Mouse (Mus musculus): ENCODE data around the gene Yipf6. TPM values are rescaled to one million over a fixed set of nuclear protein-coding genes. Genes with fewer than 3 reads are reported as not detected.

Gene Yipf6
- total and polyA plus RNA-seq, 3 experiments, result 17.3 to 30.2 (median 20.7) TPM

GRCm38 (mm10) chrX:98890406-98891116 is 45.6 kb upstream of the Yipf6 start, which contains the start of gene Ophn1:
TSS of gene Ophn1 (minus strand) at chrX:98891025.
- no peaks in the 10 kb centered on the region for H3K9me3 ChIP-seq (replicated peaks; ENCODE audit: low read length)
- no peaks in the 10 kb centered on the region for H3K4me1 ChIP-seq (ENCODE audit: control insufficient read depth in 1 of 2, insufficient read depth in 2 of 2)
- no peak for DNase-seq (ENCODE audit: extremely low read depth)
- H3K4me3 ChIP-seq (replicated peaks in 1 of 3; ENCODE audit: low read depth in 2 of 3, low read length in 2 of 3, poor library complexity in 1 of 3), result no peak within 1 kb of the TSS
- H3K4me2 ChIP-seq (ENCODE audit: insufficient read depth, low read depth, poor library complexity, severe bottlenecking), result no peak within 1 kb of the TSS
- no peaks in the 10 kb centered on the region for H3K27me3 ChIP-seq (replicated peaks)
- H3K9ac ChIP-seq (ENCODE audit: insufficient read depth, low read depth), result no peak within 1 kb of the TSS
- dilution Hi-C loops (cut with MboI; ENCODE audit: extremely low pct_ligation_motif_present, extremely low pct_unique_long_range_greater_than_20kb, low sequenced_read_pairs), result no loop called here
- H3K27ac ChIP-seq (ENCODE audit: insufficient read depth, low read depth), result no peak within 1 kb of the TSS
- in situ Hi-C loops (cut with MboI; ENCODE audit: low pct_ligation_motif_present, low pct_unique_long_range_greater_than_20kb, low sequenced_read_pairs), result no loop called here
- no peaks in the 10 kb centered on the region for H3K79me2 ChIP-seq (replicated peaks; ENCODE audit: control insufficient read depth, extremely low read depth, insufficient read depth, poor library complexity, severe bottlenecking)
- TF ChIP-seq E2F4 (IDR thresholded peaks at IDR 0.05; ENCODE audit: insufficient replicate concordance, low read depth, low read length), result no peak
- no peak for TF ChIP-seq ELF1 (IDR thresholded peaks at IDR 0.05; ENCODE audit: low read depth, low read length)
- TF ChIP-seq EP300 (IDR thresholded peaks at IDR 0.05; ENCODE audit: low read length), result no peak
- no peak for TF ChIP-seq ZC3H11A (IDR thresholded peaks at IDR 0.05; ENCODE audit: low read depth, low read length)
- TF ChIP-seq POLR2A (IDR thresholded peaks at IDR 0.05; ENCODE audit: low read depth, low read length), result no peak
- no peak for TF ChIP-seq JUND (conservative IDR thresholded peaks at IDR 0.05; ENCODE audit: low read depth, low read length)
- no peaks in the 10 kb centered on the region for H3K36me3 ChIP-seq (replicated peaks in 1 of 2; ENCODE audit: control insufficient read depth in 1 of 2, insufficient read depth in 1 of 2, low read length in 1 of 2)

GRCm38 (mm10) chrX:98898307-98898706 is 37.8 kb upstream of the Yipf6 start:
- Histone ChIP-seq H3K9me3 (replicated peaks; ENCODE audit: low read length) (no peaks in the 10 kb centered on the region), H3K27me3 (replicated peaks) (no peaks in the 10 kb centered on the region), H3K27ac (ENCODE audit: insufficient read depth, low read depth) (no peak overlapping the region), H3K36me3 (replicated peaks in 1 of 2; ENCODE audit: control insufficient read depth in 1 of 2, insufficient read depth in 1 of 2, low read length in 1 of 2) (no peaks in the 10 kb centered on the region), H3K79me2 (replicated peaks; ENCODE audit: control insufficient read depth, extremely low read depth, insufficient read depth, poor library complexity, severe bottlenecking) (no peaks in the 10 kb centered on the region), H3K4me1 (ENCODE audit: control insufficient read depth in 1 of 2, insufficient read depth in 2 of 2) (no peaks in the 10 kb centered on the region), H3K4me3 (replicated peaks in 1 of 3; ENCODE audit: low read depth in 2 of 3, low read length in 2 of 3, poor library complexity in 1 of 3) (no peak overlapping the region), H3K4me2 (ENCODE audit: insufficient read depth, low read depth, poor library complexity, severe bottlenecking) (no peak overlapping the region), H3K9ac (ENCODE audit: insufficient read depth, low read depth) (no peak overlapping the region)
- dilution Hi-C loops (cut with MboI; ENCODE audit: extremely low pct_ligation_motif_present, extremely low pct_unique_long_range_greater_than_20kb, low sequenced_read_pairs), result no loop called here
- in situ Hi-C loops (cut with MboI; ENCODE audit: low pct_ligation_motif_present, low pct_unique_long_range_greater_than_20kb, low sequenced_read_pairs), result no loop called here
- no peak for DNase-seq (ENCODE audit: extremely low read depth)
- TF ChIP-seq ETS1 (conservative IDR thresholded peaks at IDR 0.05; ENCODE audit: low read depth, low read length), result no peak
- TF ChIP-seq CHD1 (IDR thresholded peaks at IDR 0.05; ENCODE audit: low read depth, low read length), result no peak
- TF ChIP-seq NELFE (IDR thresholded peaks at IDR 0.05; ENCODE audit: low read depth, low read length), result no peak
- no peak for TF ChIP-seq MAFK (IDR thresholded peaks at IDR 0.05; ENCODE audit: insufficient replicate concordance, low read length)
- TF ChIP-seq JUND (conservative IDR thresholded peaks at IDR 0.05; ENCODE audit: low read depth, low read length), result no peak
- TF ChIP-seq JUN (IDR thresholded peaks at IDR 0.05; ENCODE audit: insufficient read depth, low read depth, low read length), result no peak
- no peak for TF ChIP-seq BHLHE40 (IDR thresholded peaks at IDR 0.05; ENCODE audit: low read depth, low read length)
- no peak for TF ChIP-seq EP300 (IDR thresholded peaks at IDR 0.05; ENCODE audit: low read length)
- no peak for TF ChIP-seq TCF12 (IDR thresholded peaks at IDR 0.05; ENCODE audit: low read depth, low read length)
- no peak for TF ChIP-seq NRF1 (IDR thresholded peaks at IDR 0.05; ENCODE audit: low read depth, low read length)
- TF ChIP-seq HCFC1 (IDR thresholded peaks at IDR 0.05; ENCODE audit: low read depth, low read length), result no peak

All from CH12.LX (cell line).